Mouse (Mus musculus) embryonic fibroblast, embryonic 13.5 days (primary cell): Measurements from ENCODE around the gene 1700069L16Rik.

Experiments
- CTCF ChIP-seq: IDR thresholded peaks from 2 replicates; pipeline ENCODE4 v1.5.1; 2011; ENCODE audit warnings: mild to moderate bottlenecking, control low read depth, low read length, moderate library complexity, borderline replicate concordance; ENCODE audit not compliant: insufficient read depth
- POLR2A ChIP-seq: IDR thresholded peaks from 2 replicates; pipeline ENCODE4 v1.6.1; 2011; ENCODE audit warnings: low read depth, mild to moderate bottlenecking, control low read depth, low read length, moderate library complexity

- no peak for TF ChIP-seq POLR2A
- no peak for TF ChIP-seq CTCF
Measured at GRCm38 (mm10) chr5:113687514-113687913, 37.1 kb downstream of the 1700069L16Rik start.
